Mouse (Mus musculus): ENCODE data around the gene Gm2832.
"Not testable (repeated sequence)": the region's sequence is repeated elsewhere in the genome, so short reads cannot be mapped to it uniquely, and the experiment has no call there.

Gene Gm2832

GRCm38 (mm10) chr14:41278505-41278904 is at the start of gene Gm2832:
Gm2832 (plus strand) TSS chr14:41278805.
- not testable (repeated sequence) for DNase-seq

- DNase-seq = peak; percentile 72
Measured at GRCm38 (mm10) chr14:41263296-41263695, 15.3 kb upstream of the Gm2832 start.

GRCm38 (mm10) chr14:41263853-41264755 is 14.5 kb upstream of the Gm2832 start:
- DNase-seq = peak; percentile 24

GRCm38 (mm10) chr14:41264756-41265566 is 13.6 kb upstream of the Gm2832 start:
- DNase-seq = peak; percentile 67

- not testable (repeated sequence) for DNase-seq
Measured at GRCm38 (mm10) chr14:41285965-41286364, 7.4 kb downstream of the Gm2832 start.

All from right cerebral cortex, postnatal 4 days (tissue).